Mouse (Mus musculus): ENCODE measurements around the gene Kidins220. TPM values are rescaled to one million over a fixed set of nuclear protein-coding genes. Genes with fewer than 3 reads are reported as not detected.

Kidins220 gene
- polyA plus RNA-seq, 2 experiments from 2014 or later: 12.3 to 12.8 TPM

Other genes starting within 250 kb of the Kidins220 start
- under 1 TPM in 1 of 2 experiments, not detected in 1; 0.27 TPM for gene Mboat2, start 144.0 kb upstream of the Kidins220 start, polyA plus RNA-seq (2017; shearing (Covaris generic))
- 100 to 1,000 TPM; 302 to 334 TPM for gene Id2, start 122.2 kb downstream of the Kidins220 start, polyA plus RNA-seq (2017; shearing (Covaris generic))

Measured in activated CD4-positive, CD25-positive, alpha-beta regulatory T cell, adult 4 months (primary cell).